Mouse (Mus musculus): ENCODE measurements around the gene Abhd11. TPM values are rescaled to one million over a fixed set of nuclear protein-coding genes. Genes with fewer than 3 reads are reported as not detected.

Gene Abhd11
- polyA plus RNA-seq (2015; fragmentation: Nextera tagmentation; extraction: Ambion mirVana), result 49.5 and 52.6 TPM in 2 replicates

GRCm38 (mm10) chr5:135008671-135009589 is at the start of gene Abhd11:
Gene Abhd11, plus strand, starts transcription at chr5:135009152.

DNA sequence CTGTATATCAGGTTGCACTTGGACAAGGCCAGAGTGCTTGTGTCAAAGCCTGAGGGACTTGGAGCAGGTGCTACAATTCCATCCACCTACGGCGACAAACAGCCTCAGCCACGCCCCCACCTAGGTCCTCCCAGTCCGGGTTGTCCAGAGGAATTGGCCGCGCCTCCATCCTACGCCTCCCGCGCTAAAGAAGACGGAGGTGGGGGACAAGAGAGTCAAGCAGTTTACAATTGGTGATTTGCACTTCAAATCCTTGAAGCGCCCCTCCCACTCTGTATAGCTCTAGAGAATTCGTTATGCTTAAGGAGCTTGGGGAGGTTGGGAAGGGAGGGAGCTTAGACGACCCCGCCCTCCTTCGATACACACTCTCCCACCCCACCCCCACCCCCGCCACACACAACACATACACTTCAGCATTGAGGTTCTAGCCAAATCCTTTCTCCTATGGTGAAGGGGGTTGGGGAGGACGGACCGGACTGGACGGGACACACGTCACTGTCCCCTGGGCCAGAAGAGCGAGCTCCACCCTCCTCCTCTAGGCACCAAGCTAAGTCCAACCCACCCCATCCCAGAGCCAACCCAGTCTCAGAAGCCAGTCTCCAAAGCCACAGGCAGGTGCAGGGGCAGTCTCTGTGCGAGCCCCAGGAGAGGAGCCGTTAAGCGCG is 23.2 kb upstream of the Abhd11 start, which contains the start of gene Cldn3:
Cldn3 (plus strand) TSS at position 582 of the 665 bp plus-strand sequence.

DNA sequence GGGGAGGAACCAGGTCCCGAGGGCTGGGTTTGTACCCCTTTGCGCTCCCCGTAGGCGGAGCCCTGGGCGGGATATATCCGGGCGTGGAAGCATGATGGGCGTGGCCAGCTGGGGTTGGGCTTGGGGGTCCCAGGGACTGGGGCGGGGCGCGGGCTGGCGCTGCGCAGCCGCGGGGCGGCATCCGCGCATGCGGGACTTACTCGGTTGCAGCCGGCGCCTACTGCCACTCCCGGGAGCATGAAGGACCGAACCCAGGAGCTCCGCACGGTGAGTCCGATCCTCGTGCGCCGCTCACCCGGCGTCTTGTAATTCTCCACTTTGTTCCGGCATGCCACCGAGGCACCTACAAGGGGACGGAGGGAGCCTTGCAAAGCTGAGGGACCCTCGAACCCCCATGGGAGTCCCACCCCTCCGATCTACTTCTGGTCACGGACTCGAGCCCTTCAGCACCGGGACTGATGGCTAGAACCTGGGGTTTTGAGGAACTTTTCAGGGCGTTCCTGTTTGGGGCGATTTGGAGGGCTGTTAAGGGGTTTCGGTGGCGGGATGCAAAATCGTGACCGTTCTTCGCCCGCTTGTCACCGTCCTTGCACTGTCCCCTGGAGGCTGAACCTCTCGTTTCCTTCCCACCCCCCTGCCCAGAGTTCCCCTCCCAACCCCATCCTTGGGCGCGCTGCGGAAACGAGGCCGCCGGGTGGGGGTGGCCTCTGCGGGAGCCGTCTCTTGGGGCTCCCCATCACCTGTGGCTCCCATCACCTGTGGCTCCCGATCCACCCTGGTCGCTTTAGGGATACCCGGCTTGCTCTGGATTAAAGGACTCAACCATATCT is 14.6 kb downstream of the Abhd11 start, which contains the start of gene Stx1a:
Stx1a (plus strand) TSS at position 139 of the 830 bp plus-strand sequence.

Other genes starting within 250 kb of the Abhd11 start
- not detected in 2 replicates for gene Tmem270, start 102.4 kb upstream of the Abhd11 start, polyA plus RNA-seq (2015; fragmentation: Nextera tagmentation; extraction: Ambion mirVana)
- gene Cldn13, start 93.6 kb upstream of the Abhd11 start, polyA plus RNA-seq (2015; fragmentation: Nextera tagmentation; extraction: Ambion mirVana), result 337 and 413 TPM in 2 replicates
- 44.5 and 52.7 TPM in 2 replicates for gene Mettl27, start 76.8 kb upstream of the Abhd11 start, polyA plus RNA-seq (2015; fragmentation: Nextera tagmentation; extraction: Ambion mirVana)
- gene Cldn4, start 62.2 kb upstream of the Abhd11 start, polyA plus RNA-seq (2015; fragmentation: Nextera tagmentation; extraction: Ambion mirVana), result 0.08 and 0.11 TPM in 2 replicates
- gene Cldn3, start 22.9 kb upstream of the Abhd11 start, polyA plus RNA-seq (2015; fragmentation: Nextera tagmentation; extraction: Ambion mirVana), result 0.78 and 0.80 TPM in 2 replicates
- 2.1 TPM in 2 replicates for gene Stx1a, start 14.3 kb downstream of the Abhd11 start, polyA plus RNA-seq (2015; fragmentation: Nextera tagmentation; extraction: Ambion mirVana)
- gene Dnajc30, start 55.0 kb downstream of the Abhd11 start, polyA plus RNA-seq (2015; fragmentation: Nextera tagmentation; extraction: Ambion mirVana), result 16.0 and 16.8 TPM in 2 replicates
- gene Bud23, start 55.8 kb downstream of the Abhd11 start, polyA plus RNA-seq (2015; fragmentation: Nextera tagmentation; extraction: Ambion mirVana), result 51.1 and 55.2 TPM in 2 replicates
- gene Vps37d, start 69.1 kb downstream of the Abhd11 start, polyA plus RNA-seq (2015; fragmentation: Nextera tagmentation; extraction: Ambion mirVana), result 1.2 and 1.4 TPM in 2 replicates
- gene Mlxipl, start 80.7 kb downstream of the Abhd11 start, polyA plus RNA-seq (2015; fragmentation: Nextera tagmentation; extraction: Ambion mirVana), result 0.08 TPM in 1 of 2 replicates, not detected in the other
- gene Tbl2, start 140.5 kb downstream of the Abhd11 start, polyA plus RNA-seq (2015; fragmentation: Nextera tagmentation; extraction: Ambion mirVana), result 8.0 and 8.3 TPM in 2 replicates
- gene Bcl7b, start 159.1 kb downstream of the Abhd11 start, polyA plus RNA-seq (2015; fragmentation: Nextera tagmentation; extraction: Ambion mirVana), result 47.2 and 49.6 TPM in 2 replicates
- 26.1 and 26.8 TPM in 2 replicates for gene Baz1b, start 178.1 kb downstream of the Abhd11 start, polyA plus RNA-seq (2015; fragmentation: Nextera tagmentation; extraction: Ambion mirVana)
- gene Fzd9, start 242.1 kb downstream of the Abhd11 start, polyA plus RNA-seq (2015; fragmentation: Nextera tagmentation; extraction: Ambion mirVana), result 0.38 and 0.53 TPM in 2 replicates